Mouse (Mus musculus): Measurements from ENCODE around the gene Pdp2.
"Not testable (repeated sequence)": the region's sequence is repeated elsewhere in the genome, so short reads cannot be mapped to it uniquely, and the experiment has no call there.

Pdp2 gene

DNA sequence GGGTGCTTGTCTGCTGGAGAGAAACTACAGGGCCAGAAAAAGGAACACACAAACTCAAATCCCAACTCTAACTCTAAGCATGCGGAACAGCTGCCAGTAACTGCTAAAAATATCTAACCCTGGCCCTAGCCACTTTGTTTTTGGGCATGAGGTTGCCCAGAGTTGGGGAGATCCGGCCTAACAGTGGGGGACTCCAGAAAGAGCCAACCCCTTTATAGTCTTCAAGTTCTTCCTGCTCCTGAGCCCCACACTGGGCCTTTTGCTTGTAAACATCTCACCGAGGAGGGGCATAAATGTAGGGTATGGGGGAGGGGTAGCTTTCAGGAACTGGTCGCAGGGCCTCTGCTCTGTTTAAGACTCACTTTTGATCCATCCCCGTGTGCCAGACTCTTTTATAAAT lies 40.7 kb downstream of the Pdp2 start:
- no peak for DNase-seq (ENCODE audit: low spot score in 2 of 2)

GRCm38 (mm10) chr8:104632486-104632885 lies 41.2 kb downstream of the Pdp2 start:
- DNase-seq (ENCODE audit: low spot score in 2 of 2): no peak

GRCm38 (mm10) chr8:104633156-104633744 lies 42.0 kb downstream of the Pdp2 start:
- DNase-seq (ENCODE audit: low spot score in 2 of 2): no peak

- DNase-seq (ENCODE audit: low spot score in 2 of 2): no peak
Measured at GRCm38 (mm10) chr8:104635004-104635710, 43.9 kb downstream of the Pdp2 start.

- DNase-seq (ENCODE audit: low spot score in 2 of 2): no peak
Measured at GRCm38 (mm10) chr8:104638010-104638409, 46.8 kb downstream of the Pdp2 start.

GRCm38 (mm10) chr8:104640241-104640640 lies 49.0 kb downstream of the Pdp2 start:
- DNase-seq (ENCODE audit: low spot score in 2 of 2): no peak

- no peak for DNase-seq (ENCODE audit: low spot score in 2 of 2)
Measured at GRCm38 (mm10) chr8:104640831-104641370, 49.6 kb downstream of the Pdp2 start.

DNA sequence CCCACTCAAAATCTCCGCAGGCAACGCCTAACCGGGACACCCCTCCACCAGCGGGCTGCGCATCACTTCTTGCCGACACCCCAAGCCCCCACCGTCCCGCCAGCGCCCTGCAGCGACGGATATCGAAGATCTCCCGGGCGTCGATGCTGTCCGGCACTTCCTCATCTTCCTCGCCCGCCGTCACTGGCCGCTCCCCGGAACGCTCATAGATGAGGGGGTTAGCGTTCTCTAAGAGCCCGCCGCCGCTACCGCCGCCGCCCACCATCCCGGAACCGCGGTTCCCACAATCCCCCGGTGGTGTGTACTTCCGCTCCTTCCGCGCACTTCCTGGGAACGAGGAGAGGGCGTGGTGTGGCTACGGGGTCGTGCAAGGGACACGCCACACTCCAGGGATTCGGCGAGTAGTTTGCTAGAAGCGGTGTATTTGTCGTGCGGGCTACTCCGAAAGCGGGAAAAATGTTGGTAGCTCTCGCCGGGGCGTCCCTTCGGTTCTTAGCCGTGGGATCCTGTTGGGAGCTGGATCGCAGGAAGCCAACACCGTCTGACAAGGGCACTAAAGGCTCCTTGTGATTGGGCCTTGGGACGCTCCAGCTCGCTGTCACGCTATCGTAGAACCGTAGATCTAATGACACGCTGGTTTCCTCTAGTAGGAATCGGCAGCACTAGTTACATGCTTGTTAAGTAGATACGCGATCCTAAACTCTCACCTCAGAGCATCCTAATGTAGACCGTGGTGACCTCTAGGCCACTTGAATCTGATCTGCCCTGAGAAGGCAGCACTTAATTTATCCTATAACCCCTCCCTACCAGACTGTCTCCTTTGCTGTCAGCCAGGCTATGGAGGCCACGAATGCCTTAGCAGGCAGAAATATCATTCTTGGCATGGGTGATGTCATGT lies 50.4 kb downstream of the Pdp2 start, which contains the start of gene Ciao2b:
Gene Ciao2b (minus strand): TSS at position 540 of the 898 bp plus-strand sequence.
- peak; percentile 72 to 83 for DNase-seq (ENCODE audit: low spot score in 2 of 2)

DNA sequence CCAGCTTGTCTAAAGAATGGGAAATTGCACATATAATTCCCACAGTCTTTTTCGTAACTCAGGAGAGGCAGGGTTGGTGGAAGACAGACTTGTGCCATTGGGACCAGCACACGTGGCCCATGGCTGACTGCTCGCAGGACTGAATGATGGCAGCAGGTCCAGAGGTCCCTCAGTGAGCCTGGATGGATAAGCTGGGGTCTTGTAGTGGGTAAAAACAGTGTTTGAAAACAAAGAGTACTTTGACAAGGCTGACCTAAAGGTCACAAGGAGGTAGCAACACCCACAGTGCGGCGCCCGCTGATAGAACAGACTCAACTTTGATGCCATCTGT lies 51.0 kb downstream of the Pdp2 start:
- DNase-seq (ENCODE audit: low spot score in 2 of 2): no peak

DNA sequence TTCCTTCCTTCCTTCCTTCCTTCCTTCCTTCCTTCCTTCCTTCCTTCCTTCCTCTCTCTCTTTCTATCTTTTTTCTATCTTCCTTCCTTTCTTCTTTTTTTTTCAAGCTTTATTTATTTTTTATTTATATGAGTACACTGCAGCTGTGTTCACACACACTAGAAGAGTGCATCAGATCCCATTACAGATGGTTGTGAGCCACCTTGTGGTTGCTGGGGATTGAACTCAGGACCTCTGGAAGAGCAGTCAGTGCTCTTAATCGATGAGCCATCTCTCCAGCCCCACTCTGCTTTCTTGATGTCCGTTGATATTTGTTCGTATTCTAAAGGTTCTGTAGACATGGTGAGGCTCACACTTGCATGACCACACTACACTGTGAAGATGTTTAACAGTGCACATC lies 52.9 kb downstream of the Pdp2 start:
- not testable (repeated sequence) for DNase-seq (ENCODE audit: low spot score in 2 of 2)
